Mouse (Mus musculus) left cerebral cortex, adult 8-10 months (tissue): ENCODE data around the gene Ddx28. TPM values are rescaled to one million over a fixed set of nuclear protein-coding genes. Genes with fewer than 3 reads are reported as not detected.

Experiments
- DNase-seq, 2 experiments: peaks; one replicate each; pipeline ENCODE4 v3.0.0; 2022; ENCODE audit warnings: low spot score in 2 of 2
- total RNA-seq, 4 experiments: library from RNA; stranded (reverse); gene quantifications; 2 replicates each; pipeline ENCODE4 v1.2.4; 2022

Ddx28 gene
- total RNA-seq, 4 experiments from 2014 or later, result 13.9 to 16.8 (median 14.8) TPM

GRCm38 (mm10) chr8:105969367-105969766 is 42.3 kb downstream of the Ddx28 start:
- no peak for DNase-seq

GRCm38 (mm10) chr8:105966692-105967311 is 44.9 kb downstream of the Ddx28 start:
- no peak for DNase-seq

DNA sequence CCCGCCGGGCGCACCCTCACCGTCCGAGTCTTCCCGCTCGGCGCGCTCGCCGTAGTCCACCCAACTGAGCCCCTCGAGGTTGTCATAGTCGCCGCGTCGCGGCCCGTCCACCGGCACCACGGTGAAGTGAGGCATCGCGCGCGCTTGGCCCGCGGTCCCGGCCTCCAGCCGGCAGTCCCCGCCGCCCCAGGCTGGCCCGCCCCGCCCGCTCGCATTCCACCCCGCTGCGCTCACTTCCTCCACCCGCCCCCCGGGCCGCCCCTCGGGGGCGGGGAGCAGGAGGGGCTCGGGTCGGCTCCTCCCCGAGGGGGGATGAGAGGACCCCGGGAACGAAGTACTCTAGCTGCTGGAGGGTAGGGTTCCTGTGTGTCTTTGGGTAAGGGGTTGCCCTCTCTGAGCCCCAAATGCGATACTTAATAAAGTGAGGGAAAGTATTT is 45.8 kb downstream of the Ddx28 start, which contains the start of gene Slc12a4:
TSS of gene Slc12a4 (minus strand) at position 193 of the 437 bp plus-strand sequence.
- DNase-seq, result no peak

- DNase-seq, result no peak
Measured at GRCm38 (mm10) chr8:105965266-105965904, 46.3 kb downstream of the Ddx28 start.

DNA sequence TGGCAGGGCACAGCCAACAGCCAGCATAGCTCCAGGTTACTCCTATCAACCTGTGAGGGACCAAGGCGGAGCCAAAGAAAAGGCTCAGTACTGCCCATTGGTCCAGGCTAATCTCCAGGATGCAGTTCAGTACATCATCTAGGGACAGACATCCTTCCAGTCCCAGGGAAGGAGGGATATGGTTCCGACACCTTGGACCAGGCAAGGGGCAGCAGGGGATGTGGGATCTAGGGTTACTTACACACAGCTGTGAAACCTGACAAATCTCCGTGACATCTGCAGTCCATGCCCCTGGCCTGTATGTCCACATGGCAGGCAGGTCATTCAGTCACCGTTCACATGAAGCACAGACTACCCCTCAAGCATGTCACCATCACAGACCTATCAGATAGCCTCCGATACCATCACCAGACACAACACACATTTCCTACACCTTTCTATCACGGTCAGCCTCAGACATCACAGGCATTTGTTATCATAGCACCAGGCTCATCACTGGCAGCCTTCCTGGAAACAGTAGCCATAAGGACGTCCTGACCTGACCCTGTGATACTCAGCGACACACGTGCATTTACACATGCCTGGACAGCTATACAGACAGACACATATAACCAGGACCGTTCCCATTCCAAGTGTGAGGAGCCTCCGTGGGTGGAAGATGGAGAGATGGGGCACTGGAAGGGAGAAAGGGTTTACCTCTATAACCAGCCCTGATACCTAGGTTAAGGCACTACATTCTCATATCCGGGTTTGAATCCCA is 47.0 kb downstream of the Ddx28 start:
- no peak for DNase-seq

DNA sequence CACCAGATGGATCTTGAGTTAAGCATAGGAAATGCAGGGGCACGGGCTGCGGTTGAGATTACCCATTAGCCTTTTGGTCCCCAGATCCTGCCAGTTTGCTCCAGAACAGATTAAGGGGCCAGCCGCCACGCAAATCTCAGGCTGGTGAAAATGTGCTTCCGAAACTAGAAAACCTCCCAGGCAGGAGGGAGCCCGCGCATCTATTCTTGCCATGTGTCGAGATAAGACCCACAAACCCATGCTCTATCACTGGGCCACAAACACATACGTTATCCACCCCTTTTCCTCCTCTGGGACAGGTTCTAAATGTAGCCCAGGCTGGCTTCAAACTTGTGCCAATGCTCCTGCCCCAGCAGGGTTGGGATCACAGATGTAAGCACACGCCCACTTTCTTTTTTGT is 50.1 kb downstream of the Ddx28 start:
- DNase-seq, result no peak

DNA sequence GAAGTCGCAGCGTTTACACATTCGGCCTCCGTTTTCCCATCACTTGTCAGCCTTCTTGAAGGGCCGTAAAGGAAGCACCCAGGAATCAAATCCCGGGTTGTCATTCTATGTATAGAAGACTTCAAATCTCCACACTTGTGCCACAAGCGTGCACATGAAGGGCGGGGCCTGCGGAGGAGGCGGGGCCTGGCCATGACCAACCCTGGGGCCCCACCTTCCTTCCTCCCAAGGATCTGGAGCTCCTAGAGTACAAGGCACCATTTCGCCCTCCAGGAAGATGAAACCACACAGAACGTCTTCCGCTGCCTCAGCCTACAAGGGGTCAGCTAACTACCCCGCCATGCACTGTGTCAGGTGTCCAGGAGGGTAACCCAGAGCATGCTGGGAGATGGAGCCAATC is 50.6 kb downstream of the Ddx28 start:
- no peak for DNase-seq

Other genes starting within 250 kb of the Ddx28 start
- gene Ranbp10, start 184.5 kb downstream of the Ddx28 start, total RNA-seq, result 10 to 100 TPM; 20.1 to 24.4 (median 22.4) TPM
- under 1 TPM in 1 of 4 experiments, not detected in 3; 0.16 TPM for gene Tsnaxip1, start 184.2 kb downstream of the Ddx28 start, total RNA-seq
- gene Cenpt, start 158.6 kb downstream of the Ddx28 start, total RNA-seq, result 10 to 100 TPM; 14.4 to 17.8 (median 16.0) TPM
- 10 to 100 TPM; 36.8 to 41.5 (median 37.4) TPM for gene Thap11, start 156.8 kb downstream of the Ddx28 start, total RNA-seq
- 10 to 100 TPM; 19.8 to 39.6 (median 23.2) TPM for gene Nutf2, start 151.3 kb downstream of the Ddx28 start, total RNA-seq
- 10 to 100 TPM; 56.5 to 64.4 (median 62.9) TPM for gene Edc4, start 131.0 kb downstream of the Ddx28 start, total RNA-seq
- gene Nrn1l, start 118.3 kb downstream of the Ddx28 start, total RNA-seq, result 1 to 10 TPM; 4.3 to 5.6 (median 4.9) TPM
- gene Pskh1, start 111.4 kb downstream of the Ddx28 start, total RNA-seq, result 10 to 100 TPM in 1 of 4 experiments, 1 to 10 TPM in 3; 8.5 to 11.2 (median 9.1) TPM
- gene Ctrl, start 78.0 kb downstream of the Ddx28 start, total RNA-seq, result 1 to 10 TPM in 1 of 4 experiments, under 1 TPM in 2, not detected in 1; 0.67 to 1.2 (median 0.98) TPM
- 10 to 100 TPM; 82.5 to 92.6 (median 90.1) TPM for gene Psmb10, start 73.4 kb downstream of the Ddx28 start, total RNA-seq
- gene Lcat, start 68.5 kb downstream of the Ddx28 start, total RNA-seq, result 10 to 100 TPM; 19.5 to 27.1 (median 23.5) TPM
- 10 to 100 TPM; 18.8 to 23.8 (median 20.6) TPM for gene Slc12a4, start 45.8 kb downstream of the Ddx28 start, total RNA-seq
- gene Dpep3, start 32.5 kb downstream of the Ddx28 start, total RNA-seq, result under 1 TPM in 1 of 4 experiments, not detected in 3; 0.23 TPM
- 10 to 100 TPM; 18.0 to 23.1 (median 20.5) TPM for gene Dus2, start 20.5 kb downstream of the Ddx28 start, total RNA-seq
- gene Dpep2nb, start 5.9 kb downstream of the Ddx28 start, total RNA-seq, result under 1 TPM in 1 of 4 experiments, not detected in 3; 0.57 TPM
- gene Nfatc3, start 47.0 kb upstream of the Ddx28 start, total RNA-seq, result 10 to 100 TPM; 12.9 to 15.5 (median 14.7) TPM
- gene Esrp2, start 125.1 kb upstream of the Ddx28 start, total RNA-seq, result under 1 TPM in 3 of 4 experiments, not detected in 1; 0.19 to 0.87 (median 0.70) TPM
- gene Pla2g15, start 138.5 kb upstream of the Ddx28 start, total RNA-seq, result 10 to 100 TPM; 23.4 to 31.5 (median 26.9) TPM
- gene Slc7a6, start 157.0 kb upstream of the Ddx28 start, total RNA-seq, result 10 to 100 TPM; 18.6 to 27.4 (median 23.4) TPM
- 10 to 100 TPM; 24.6 to 29.9 (median 29.5) TPM for gene Slc7a6os, start 199.1 kb upstream of the Ddx28 start, total RNA-seq
- gene Prmt7, start 199.1 kb upstream of the Ddx28 start, total RNA-seq, result 10 to 100 TPM; 33.4 to 38.7 (median 36.3) TPM